Mouse (Mus musculus): ENCODE measurements around the gene Mei4. TPM values are rescaled to one million over a fixed set of nuclear protein-coding genes. Genes with fewer than 3 reads are reported as not detected.

The Mei4 gene
- total RNA-seq (2015) = not detected in 2 replicates
- 0.44 TPM in 1 of 2 replicates, not detected in the other for total RNA-seq (2017)

- peak; percentile 79 for ATAC-seq (ENCODE audit: poor library complexity, severe bottlenecking)
These were observed at the start of gene Mei4 for GRCm38 (mm10) chr9:81863181-81863887. Gene Mei4 (plus strand): TSS chr9:81863670.

GRCm38 (mm10) chr9:81819715-81820373 lies 43.6 kb upstream of the Mei4 start:
- ATAC-seq (ENCODE audit: poor library complexity, severe bottlenecking) = no peak

- ATAC-seq (ENCODE audit: poor library complexity, severe bottlenecking) = no peak
These were observed 35.9 kb upstream of the Mei4 start for GRCm38 (mm10) chr9:81827560-81827959.

GRCm38 (mm10) chr9:81834056-81834455 lies 29.4 kb upstream of the Mei4 start:
- no peak for ATAC-seq (ENCODE audit: poor library complexity, severe bottlenecking)

- no peak for ATAC-seq (ENCODE audit: poor library complexity, severe bottlenecking)
These were observed 4.6 kb upstream of the Mei4 start for GRCm38 (mm10) chr9:81858861-81859260.

- peak; percentile 58 for ATAC-seq (ENCODE audit: poor library complexity, severe bottlenecking)
These were observed 391 bp downstream of the Mei4 start for GRCm38 (mm10) chr9:81863888-81864234.

- no peak for ATAC-seq (ENCODE audit: poor library complexity, severe bottlenecking)
These were observed 2.6 kb downstream of the Mei4 start for GRCm38 (mm10) chr9:81866032-81866431.

- no peak for ATAC-seq (ENCODE audit: poor library complexity, severe bottlenecking)
These were observed 58.0 kb downstream of the Mei4 start for GRCm38 (mm10) chr9:81921456-81921855.

- peak; percentile 52 for ATAC-seq (ENCODE audit: poor library complexity, severe bottlenecking)
These were observed 61.3 kb downstream of the Mei4 start for GRCm38 (mm10) chr9:81924744-81925143.

GRCm38 (mm10) chr9:81940533-81940932 lies 77.1 kb downstream of the Mei4 start:
- no peak for ATAC-seq (ENCODE audit: poor library complexity, severe bottlenecking)

- peak; percentile 54 for ATAC-seq (ENCODE audit: poor library complexity, severe bottlenecking)
These were observed 82.2 kb downstream of the Mei4 start for GRCm38 (mm10) chr9:81945624-81946023.

- ATAC-seq (ENCODE audit: poor library complexity, severe bottlenecking) = peak; percentile 24; the same call in 1 of the 2 replicates
These were observed 93.4 kb downstream of the Mei4 start for GRCm38 (mm10) chr9:81956858-81957257.

- no peak for ATAC-seq (ENCODE audit: poor library complexity, severe bottlenecking)
These were observed 94.4 kb downstream of the Mei4 start for GRCm38 (mm10) chr9:81957842-81958241.

GRCm38 (mm10) chr9:81966765-81967164 lies 103.3 kb downstream of the Mei4 start:
- ATAC-seq (ENCODE audit: poor library complexity, severe bottlenecking) = no peak

- ATAC-seq (ENCODE audit: poor library complexity, severe bottlenecking) = no peak
These were observed 105.5 kb downstream of the Mei4 start for GRCm38 (mm10) chr9:81968935-81969334.

- ATAC-seq (ENCODE audit: poor library complexity, severe bottlenecking) = no peak
These were observed 119.0 kb downstream of the Mei4 start for GRCm38 (mm10) chr9:81982461-81982860.

GRCm38 (mm10) chr9:82012991-82013390 lies 149.5 kb downstream of the Mei4 start:
- ATAC-seq (ENCODE audit: poor library complexity, severe bottlenecking) = no peak

- no peak for ATAC-seq (ENCODE audit: poor library complexity, severe bottlenecking)
These were observed 179.1 kb downstream of the Mei4 start for GRCm38 (mm10) chr9:82042515-82043056.

GRCm38 (mm10) chr9:82044517-82044916 lies 181.0 kb downstream of the Mei4 start:
- ATAC-seq (ENCODE audit: poor library complexity, severe bottlenecking) = no peak

- ATAC-seq (ENCODE audit: poor library complexity, severe bottlenecking) = no peak
These were observed 210.4 kb downstream of the Mei4 start for GRCm38 (mm10) chr9:82073832-82074231.

GRCm38 (mm10) chr9:82075270-82075669 lies 211.8 kb downstream of the Mei4 start:
- ATAC-seq (ENCODE audit: poor library complexity, severe bottlenecking) = no peak

- ATAC-seq (ENCODE audit: poor library complexity, severe bottlenecking) = no peak
These were observed 232.9 kb downstream of the Mei4 start for GRCm38 (mm10) chr9:82096409-82096808.
